ENCODE assay signal across 20 mouse cellular contexts in the genomic region with DNA sequence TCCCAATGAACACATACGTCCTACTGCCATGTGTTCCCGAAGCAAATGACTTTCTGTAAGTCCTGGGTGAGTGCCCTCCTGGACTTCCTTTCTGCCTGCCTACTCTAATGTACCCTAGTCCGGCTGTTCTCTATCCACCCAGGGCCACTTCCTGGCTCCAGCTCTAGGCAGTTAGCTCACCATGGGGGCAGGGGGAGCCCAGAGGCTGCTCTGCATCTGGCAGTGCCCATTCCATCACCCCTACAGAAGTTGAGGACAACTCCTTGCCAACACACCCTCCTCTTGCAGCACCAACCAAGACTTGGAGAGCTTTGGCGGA. TPM values are rescaled to one million over a fixed set of nuclear protein-coding genes. Genes with fewer than 3 reads are reported as not detected.
DNase-seq lines count a peak whose midpoint lies in the region; ATAC-seq and TF ChIP-seq lines count a peak whose summit lies in the region.
"Had no signal": no experiment of that assay in that cellular context is flagged by ENCODE, and none has a peak within 500 bp of the region (broad histone marks: within the 10 kb centered on the region; RNA-seq: fewer than 3 reads in every experiment).

No protein-coding gene starts in this region.

- 49% methylated on average over 4 of the region's 4 CpGs for WGBS in liver, embryonic 12.5 days (ENCODE audit: insufficient replicate concordance)
- WGBS in small intestine, adult 2 months: 35% methylated on average over 4 of the region's 4 CpGs

- no peak for TF ChIP-seq POLR2A in small intestine, adult 2 months (IDR thresholded peaks at IDR 0.05; ENCODE audit: low read depth, low read length)

- no peak overlapping the region; the same call in 1 of the 2 replicates for H3K9ac ChIP-seq in liver, embryonic 12.5 days
- H3K9ac ChIP-seq: heart, embryonic 15.5 days; limb, embryonic 15.5 days; midbrain, embryonic 12.5 days; stomach, embryonic 15.5 days had no signal

- DNase-seq in kidney, postnatal 4 days: peak; percentile 9 to 33
- DNase-seq in kidney, adult 9 months: no peak
- DNase-seq in spleen, adult 12 weeks (ENCODE audit: low spot score): no peak
- DNase-seq in left cerebral cortex, adult 11 months (ENCODE audit: low spot score): no peak
- DNase-seq: adrenal gland, adult 2 months; cerebellum, postnatal 36 days; kidney, postnatal 25 days; lung, postnatal 36 days had no signal

- H3K27me3 ChIP-seq in liver, embryonic 12.5 days (replicated peaks): no peaks in the 10 kb centered on the region
- no peaks in the 10 kb centered on the region for H3K27me3 ChIP-seq in small intestine, adult 2 months (ENCODE audit: control insufficient read depth, insufficient read depth, low read length)
- H3K27me3 ChIP-seq: heart, embryonic 15.5 days; limb, embryonic 15.5 days; midbrain, embryonic 12.5 days; stomach, embryonic 15.5 days had no signal

- H3K4me1 ChIP-seq in liver, embryonic 12.5 days: peaks cover 37% of the 10 kb centered on the region
- peaks cover 25% of the 10 kb centered on the region for H3K4me1 ChIP-seq in small intestine, adult 2 months (ENCODE audit: control insufficient read depth, insufficient read depth, insufficient read length, low read length)
- H3K4me1 ChIP-seq: embryonic facial prominence, embryonic 10.5 days; heart, embryonic 15.5 days; limb, embryonic 15.5 days; midbrain, embryonic 12.5 days; stomach, embryonic 15.5 days had no signal

- no peak overlapping the region for H3K4me3 ChIP-seq in liver, embryonic 12.5 days
- no peak overlapping the region for H3K4me3 ChIP-seq in small intestine, adult 2 months (ENCODE audit: low read depth, low read length)
- H3K4me3 ChIP-seq: embryonic facial prominence, embryonic 10.5 days; heart, embryonic 15.5 days; hindbrain, embryonic 10.5 days; limb, embryonic 15.5 days; midbrain, embryonic 12.5 days; stomach, embryonic 15.5 days had no signal

- peak overlapping the region; percentile 72 for H3K27ac ChIP-seq in liver, embryonic 12.5 days
- peak overlapping the region; percentile 68 for H3K27ac ChIP-seq in small intestine, adult 2 months (ENCODE audit: insufficient read depth, low read depth, low read length)
- H3K27ac ChIP-seq: heart, embryonic 15.5 days; hindbrain, embryonic 10.5 days; limb, embryonic 15.5 days; midbrain, embryonic 12.5 days; stomach, embryonic 15.5 days had no signal

- no peak overlapping the region; the same call in 1 of the 2 replicates for H3K4me2 ChIP-seq in liver, embryonic 12.5 days
- H3K4me2 ChIP-seq: heart, embryonic 15.5 days; limb, embryonic 15.5 days; midbrain, embryonic 12.5 days; stomach, embryonic 15.5 days had no signal

- peak; percentile 43 for ATAC-seq in common myeloid progenitor, adult 5-6 weeks (replicated peaks; ENCODE audit: low read depth, poor library complexity, severe bottlenecking)
- no peak for ATAC-seq in liver, embryonic 12.5 days
- ATAC-seq: forebrain, embryonic 14.5 days had no signal

- no peaks in the 10 kb centered on the region for H3K9me3 ChIP-seq in liver, embryonic 12.5 days (replicated peaks)
- H3K9me3 ChIP-seq: embryonic facial prominence, embryonic 10.5 days; heart, embryonic 15.5 days; hindbrain, embryonic 10.5 days; limb, embryonic 15.5 days; midbrain, embryonic 12.5 days; stomach, embryonic 15.5 days had no signal

- H3K36me3 ChIP-seq in liver, embryonic 12.5 days: no peaks in the 10 kb centered on the region
- no peaks in the 10 kb centered on the region for H3K36me3 ChIP-seq in small intestine, adult 2 months (ENCODE audit: control insufficient read depth, insufficient read depth, low read length)
- H3K36me3 ChIP-seq: embryonic facial prominence, embryonic 10.5 days; heart, embryonic 15.5 days; hindbrain, embryonic 10.5 days; limb, embryonic 15.5 days; midbrain, embryonic 12.5 days; stomach, embryonic 15.5 days had no signal

- TF ChIP-seq CTCF in small intestine, adult 2 months (IDR thresholded peaks at IDR 0.05; ENCODE audit: extremely low read depth, insufficient read length, insufficient replicate concordance, low read depth, low read length): no peak

RNA-seq across cellular contexts. Expression of a gene that starts 33.5 kb away (rescaled TPM):
- 1.7 and 2.2 TPM in 2 replicates for total RNA-seq in common myeloid progenitor, adult 5-6 weeks (2017)
- polyA plus RNA-seq in liver, embryonic 12.5 days (2016; fragmentation: Nextera tagmentation; extraction: Ambion mirVana): 4.7 and 4.8 TPM in 2 replicates
- 17.9 and 43.6 TPM in 2 replicates for polyA plus RNA-seq in small intestine, adult 2 months (2012; rRNA removed)
- total RNA-seq: gastrocnemius, adult 18-20 months had no signal
- polyA plus RNA-seq: C2C12 had no signal

Comparison
In these comparisons a context has a peak if more than half of its experiments do, and no peak if none do; other contexts are left out.
1. DNase-seq: peak in kidney, postnatal 4 days (2 of 2); none in kidney, adult 9 months (single experiment), spleen, adult 12 weeks (single experiment) and left cerebral cortex, adult 11 months (single experiment).